Mouse (Mus musculus): Measurements from ENCODE around the gene Camp. TPM values are rescaled to one million over a fixed set of nuclear protein-coding genes. Genes with fewer than 3 reads are reported as not detected.

The Camp gene
- polyA plus RNA-seq, 1 experiment from 2014 or later, result 0.91 TPM

Small RNA genes lying within 50 kb of the gene (microRNA-seq; reads per million reads assigned to microRNA genes)
- 2.3 reads per million, percentile 24 among the genes with 10 or more reads in this experiment for gene Mir7089

Other genes with a start within 250 kb of the Camp start
- gene Fbxw24, start 223.6 kb downstream of the Camp start, polyA plus RNA-seq (2014; fragmentation: Nextera tagmentation; extraction: Ambion mirVana), result not detected in 2 replicates
- gene Fbxw25, start 185.0 kb downstream of the Camp start, polyA plus RNA-seq (2014; fragmentation: Nextera tagmentation; extraction: Ambion mirVana), result not detected in 2 replicates
- gene Fbxw18, start 146.9 kb downstream of the Camp start, polyA plus RNA-seq (2014; fragmentation: Nextera tagmentation; extraction: Ambion mirVana), result 0.11 and 0.12 TPM in 2 replicates
- gene Fbxw26, start 103.5 kb downstream of the Camp start, polyA plus RNA-seq (2014; fragmentation: Nextera tagmentation; extraction: Ambion mirVana), result 0.19 TPM in 1 of 2 replicates, not detected in the other
- gene Fbxw27, start 58.9 kb downstream of the Camp start, polyA plus RNA-seq (2014; fragmentation: Nextera tagmentation; extraction: Ambion mirVana), result not detected in 2 replicates
- gene Spink8, start 37.3 kb downstream of the Camp start, polyA plus RNA-seq (2014; fragmentation: Nextera tagmentation; extraction: Ambion mirVana), result 0.47 TPM in 1 of 2 replicates, not detected in the other
- gene Nme6, start 16.9 kb downstream of the Camp start, polyA plus RNA-seq (2014; fragmentation: Nextera tagmentation; extraction: Ambion mirVana), result 85.4 and 87.9 TPM in 2 replicates
- gene Cdc25a, start 26.0 kb upstream of the Camp start, polyA plus RNA-seq (2014; fragmentation: Nextera tagmentation; extraction: Ambion mirVana), result 33.0 and 35.5 TPM in 2 replicates
- 60.8 and 67.1 TPM in 2 replicates for gene Map4, start 81.8 kb upstream of the Camp start, polyA plus RNA-seq (2014; fragmentation: Nextera tagmentation; extraction: Ambion mirVana)